Mouse (Mus musculus) midbrain, embryonic 11.5 days (tissue): ENCODE data around the gene Rgl1. TPM values are rescaled to one million over a fixed set of nuclear protein-coding genes. Genes with fewer than 3 reads are reported as not detected.

Experiments
- ATAC-seq: fragments of 200-750 bp; cut with Nextera tagmentation; 2 replicates; pipeline ENCODE4 v1.8.0; 2017; ENCODE audit warnings: moderate TSS enrichment, moderate library complexity; ENCODE audit not compliant: low FRiP score
- DNase-seq: peaks from one replicate; pipeline ENCODE4 v3.0.0; 2015; ENCODE audit warnings: low spot score; ENCODE audit errors: missing footprints
- H3K27ac ChIP-seq: fragments of 300-500 bp; sonication (generic); 2 replicates; pipeline ENCODE4 v1.5.1; 2014; ENCODE audit warnings: low read depth, low read length
- H3K27me3 ChIP-seq: fragments of 300-500 bp; sonication (generic); 2 replicates; pipeline ENCODE4 v1.6.1; 2014; ENCODE audit warnings: mild to moderate bottlenecking, low read length, moderate library complexity, mixed read lengths; ENCODE audit not compliant: control insufficient read depth, insufficient read depth
- H3K36me3 ChIP-seq: fragments of 300-500 bp; sonication (generic); 2 replicates; pipeline ENCODE4 v1.6.1; 2014; ENCODE audit warnings: mild to moderate bottlenecking, low read length, moderate library complexity, mixed read lengths; ENCODE audit not compliant: control insufficient read depth, insufficient read depth
- H3K4me1 ChIP-seq: fragments of 300-500 bp; sonication (generic); 2 replicates; pipeline ENCODE4 v1.6.1; 2014; ENCODE audit warnings: low read length; ENCODE audit not compliant: control insufficient read depth, insufficient read depth
- H3K4me2 ChIP-seq: fragments of 300-500 bp; sonication (generic); 2 replicates; pipeline ENCODE4 v1.6.1; 2014; ENCODE audit warnings: mild to moderate bottlenecking, moderate library complexity
- H3K4me3 ChIP-seq: fragments of 300-500 bp; sonication (generic); 2 replicates; pipeline ENCODE4 v1.5.1; 2014; ENCODE audit warnings: low read depth, low read length
- H3K9ac ChIP-seq: fragments of 300-500 bp; sonication (generic); 2 replicates; pipeline ENCODE4 v1.6.1; 2014; ENCODE audit warnings: low read length
- H3K9me3 ChIP-seq: fragments of 300-500 bp; sonication (generic); 2 replicates; pipeline ENCODE4 v1.6.1; 2016; ENCODE audit warnings: low read length; ENCODE audit not compliant: control insufficient read depth
- WGBS: fragments of 180-500 bp; shearing (Covaris S2); extraction: QIAGEN DNeasy Blood & Tissue Kit; methylation state at CpG from one replicate; pipeline ENCODE4 v1.1.7; 2014; 5-methylcytosine and 5-hydroxymethylcytosine counted together
- polyA plus RNA-seq: library from polyadenylated mRNA; unstranded; fragments of >200 nt; fragmentation: Nextera tagmentation; extraction: Ambion mirVana; gene quantifications from 2 replicates; pipeline ENCODE4 v1.2.1, GENCODE M21; 2014

Gene Rgl1
- polyA plus RNA-seq, 1 experiment from 2014 or later = 23.2 TPM

GRCm38 (mm10) chr1:152612535-152613157, 153.5 kb downstream of the Rgl1 start:
- Histone ChIP-seq H3K9me3 (no peaks in the 10 kb centered on the region), H3K27me3 (no peaks in the 10 kb centered on the region), H3K36me3 (no peaks in the 10 kb centered on the region), H3K27ac (no peak overlapping the region), H3K9ac (no peak overlapping the region), H3K4me1 (no peaks in the 10 kb centered on the region), H3K4me2 (no peak overlapping the region), H3K4me3 (no peak overlapping the region)
- WGBS = 82% methylated on average over 12 of the region's 12 CpGs
- ATAC-seq (no peak), DNase-seq (no peak)

- H3K27me3 ChIP-seq = no peaks in the 10 kb centered on the region
- no peaks in the 10 kb centered on the region for H3K9me3 ChIP-seq
- no peak overlapping the region for H3K4me3 ChIP-seq
- no peak overlapping the region for H3K4me2 ChIP-seq
- H3K4me1 ChIP-seq = no peaks in the 10 kb centered on the region
- no peak overlapping the region for H3K9ac ChIP-seq
- no peaks in the 10 kb centered on the region for H3K36me3 ChIP-seq
- 82% methylated on average over 10 of the region's 10 CpGs for WGBS
- DNase-seq = no peak
- H3K27ac ChIP-seq = no peak overlapping the region
- ATAC-seq = no peak
These were observed 156.6 kb downstream of the Rgl1 start for GRCm38 (mm10) chr1:152609547-152609946.

GRCm38 (mm10) chr1:152609006-152609405, 157.1 kb downstream of the Rgl1 start:
- 88% methylated on average over 7 of the region's 7 CpGs for WGBS
- ATAC-seq = no peak

GRCm38 (mm10) chr1:152607765-152608164, 158.4 kb downstream of the Rgl1 start:
- Histone ChIP-seq H3K4me2 (no peak overlapping the region), H3K9ac (no peak overlapping the region), H3K9me3 (no peaks in the 10 kb centered on the region), H3K4me3 (no peak overlapping the region), H3K36me3 (no peaks in the 10 kb centered on the region), H3K27ac (no peak overlapping the region), H3K4me1 (no peaks in the 10 kb centered on the region), H3K27me3 (no peaks in the 10 kb centered on the region)
- 72% methylated on average over 14 of the region's 14 CpGs for WGBS
- ATAC-seq (no peak), DNase-seq (no peak)

More at GRCm38 (mm10) chr1:152609006-152609405, 157.1 kb downstream of the Rgl1 start:
- no peaks in the 10 kb centered on the region for H3K4me1 ChIP-seq
- no peak for DNase-seq
- no peak overlapping the region for H3K9ac ChIP-seq
- no peak overlapping the region for H3K4me2 ChIP-seq
- no peaks in the 10 kb centered on the region for H3K9me3 ChIP-seq
- no peak overlapping the region for H3K4me3 ChIP-seq
- H3K27ac ChIP-seq = no peak overlapping the region
- no peaks in the 10 kb centered on the region for H3K27me3 ChIP-seq
- H3K36me3 ChIP-seq = no peaks in the 10 kb centered on the region

- WGBS = 92% methylated on average over 11 of the region's 11 CpGs
- H3K4me3 ChIP-seq = no peak overlapping the region
- no peaks in the 10 kb centered on the region for H3K36me3 ChIP-seq
- no peaks in the 10 kb centered on the region for H3K27me3 ChIP-seq
- no peak for DNase-seq
- no peak overlapping the region for H3K4me2 ChIP-seq
- no peak overlapping the region for H3K27ac ChIP-seq
- H3K4me1 ChIP-seq = no peaks in the 10 kb centered on the region
- H3K9ac ChIP-seq = no peak overlapping the region
- no peak for ATAC-seq
- no peaks in the 10 kb centered on the region for H3K9me3 ChIP-seq
These were observed 159.4 kb downstream of the Rgl1 start for GRCm38 (mm10) chr1:152606727-152607126.

GRCm38 (mm10) chr1:152605895-152606625, 160.1 kb downstream of the Rgl1 start:
- H3K9me3 ChIP-seq = no peaks in the 10 kb centered on the region
- ATAC-seq (no peak), DNase-seq (no peak)
- no peak overlapping the region for H3K4me3 ChIP-seq
- H3K4me1 ChIP-seq = no peaks in the 10 kb centered on the region
- no peaks in the 10 kb centered on the region for H3K36me3 ChIP-seq
- H3K9ac ChIP-seq = no peak overlapping the region
- no peak overlapping the region for H3K27ac ChIP-seq
- H3K27me3 ChIP-seq = no peaks in the 10 kb centered on the region
- no peak overlapping the region for H3K4me2 ChIP-seq
- 83% methylated on average over 5 of the region's 5 CpGs for WGBS

GRCm38 (mm10) chr1:152604147-152604546, 162.0 kb downstream of the Rgl1 start:
- DNase-seq = no peak
- no peak overlapping the region for H3K4me3 ChIP-seq
- WGBS = 88% methylated on average over 6 of the region's 6 CpGs
- no peaks in the 10 kb centered on the region for H3K36me3 ChIP-seq
- H3K27ac ChIP-seq = no peak overlapping the region
- no peak overlapping the region for H3K4me2 ChIP-seq
- no peak overlapping the region for H3K9ac ChIP-seq
- ATAC-seq = no peak
- H3K27me3 ChIP-seq = no peaks in the 10 kb centered on the region
- no peaks in the 10 kb centered on the region for H3K9me3 ChIP-seq
- no peaks in the 10 kb centered on the region for H3K4me1 ChIP-seq

- Histone ChIP-seq H3K36me3 (no peaks in the 10 kb centered on the region), H3K4me3 (no peak overlapping the region), H3K27me3 (no peaks in the 10 kb centered on the region), H3K27ac (no peak overlapping the region), H3K4me2 (no peak overlapping the region), H3K9ac (no peak overlapping the region), H3K4me1 (no peaks in the 10 kb centered on the region), H3K9me3 (no peaks in the 10 kb centered on the region)
- ATAC-seq (no peak), DNase-seq (no peak)
- 81% methylated on average over 9 of the region's 9 CpGs for WGBS
These were observed 162.5 kb downstream of the Rgl1 start for GRCm38 (mm10) chr1:152603628-152604027.

- no peaks in the 10 kb centered on the region for H3K9me3 ChIP-seq
- no peaks in the 10 kb centered on the region for H3K36me3 ChIP-seq
- 87% methylated on average over 2 of the region's 2 CpGs for WGBS
- H3K4me1 ChIP-seq = no peaks in the 10 kb centered on the region
- ATAC-seq (no peak), DNase-seq (no peak)
- H3K4me2 ChIP-seq = no peak overlapping the region
- H3K9ac ChIP-seq = no peak overlapping the region
- H3K27ac ChIP-seq = no peak overlapping the region
- H3K4me3 ChIP-seq = no peak overlapping the region
- no peaks in the 10 kb centered on the region for H3K27me3 ChIP-seq
These were observed 165.7 kb downstream of the Rgl1 start for GRCm38 (mm10) chr1:152600494-152600893.
